Mouse (Mus musculus): Measurements from ENCODE around the gene Mrgpra1.
"Not testable (repeated sequence)": the region's sequence is repeated elsewhere in the genome, so short reads cannot be mapped to it uniquely, and the experiment has no call there.

The Mrgpra1 gene

GRCm38 (mm10) chr7:47354140-47354539 lies at the start of gene Mrgpra1:
Mrgpra1 (minus strand) TSS chr7:47354240.
- no peak for DNase-seq (ENCODE audit: low spot score)

GRCm38 (mm10) chr7:47401125-47401524 lies 47.1 kb upstream of the Mrgpra1 start:
- no peak for DNase-seq (ENCODE audit: low spot score)

- DNase-seq (ENCODE audit: low spot score) = no peak
These were observed 5.6 kb downstream of the Mrgpra1 start for GRCm38 (mm10) chr7:47348421-47348820.

- no peak for DNase-seq (ENCODE audit: low spot score)
These were observed 8.0 kb downstream of the Mrgpra1 start for GRCm38 (mm10) chr7:47345905-47346478.

- not testable (repeated sequence) for DNase-seq (ENCODE audit: low spot score)
These were observed 12.2 kb downstream of the Mrgpra1 start for GRCm38 (mm10) chr7:47341887-47342286.

GRCm38 (mm10) chr7:47341389-47341788 lies 12.7 kb downstream of the Mrgpra1 start:
- DNase-seq (ENCODE audit: low spot score) = not testable (repeated sequence)

- no peak for DNase-seq (ENCODE audit: low spot score)
These were observed 35.7 kb downstream of the Mrgpra1 start for GRCm38 (mm10) chr7:47318299-47318698.

- no peak for DNase-seq (ENCODE audit: low spot score)
These were observed 41.8 kb downstream of the Mrgpra1 start for GRCm38 (mm10) chr7:47312289-47312688.

GRCm38 (mm10) chr7:47309855-47310254 lies 44.2 kb downstream of the Mrgpra1 start:
- no peak for DNase-seq (ENCODE audit: low spot score)

- DNase-seq (ENCODE audit: low spot score) = not testable (repeated sequence)
These were observed 49.4 kb downstream of the Mrgpra1 start for GRCm38 (mm10) chr7:47304661-47305060.

GRCm38 (mm10) chr7:47299612-47300011 lies 54.4 kb downstream of the Mrgpra1 start:
- not testable (repeated sequence) for DNase-seq (ENCODE audit: low spot score)

All from embryo, embryonic 10 days (tissue).